Mouse (Mus musculus): ENCODE results near the gene Rbfox3. TPM values are rescaled to one million over a fixed set of nuclear protein-coding genes. Genes with fewer than 3 reads are reported as not detected.

The Rbfox3 gene
- polyA plus RNA-seq, 1 experiment from 2014 or later, result not detected

DNA sequence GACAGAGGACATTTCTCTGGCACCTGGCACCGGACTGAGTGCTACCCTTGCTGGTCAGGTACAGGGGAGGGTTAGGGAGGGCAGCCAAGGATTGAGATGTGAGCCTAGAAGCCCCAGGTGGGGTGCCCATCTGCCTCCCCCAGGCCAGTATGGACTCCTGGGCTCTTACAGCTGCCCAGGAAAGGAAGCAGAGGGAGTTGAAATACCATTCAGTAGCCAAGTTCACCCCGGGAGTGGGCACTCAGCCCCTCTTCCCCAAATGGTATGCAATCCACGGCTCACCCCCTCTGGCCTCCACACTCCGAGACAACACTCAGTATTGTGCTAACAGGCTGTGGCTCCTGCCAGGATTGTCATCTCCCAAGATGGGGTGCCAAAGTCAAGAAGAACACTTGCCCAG lies 74.5 kb downstream of the Rbfox3 start:
- Histone ChIP-seq H3K4me3 (ENCODE audit: inconsistent target) (no peak overlapping the region), H3K27ac (no peak overlapping the region), H3K36me3 (ENCODE audit: inconsistent target) (no peaks in the 10 kb centered on the region), H3K79me2 (ENCODE audit: inconsistent target) (no peaks in the 10 kb centered on the region)
- WGBS (ENCODE audit: missing documents), result 86% methylated on average over 4 of the region's 4 CpGs

DNA sequence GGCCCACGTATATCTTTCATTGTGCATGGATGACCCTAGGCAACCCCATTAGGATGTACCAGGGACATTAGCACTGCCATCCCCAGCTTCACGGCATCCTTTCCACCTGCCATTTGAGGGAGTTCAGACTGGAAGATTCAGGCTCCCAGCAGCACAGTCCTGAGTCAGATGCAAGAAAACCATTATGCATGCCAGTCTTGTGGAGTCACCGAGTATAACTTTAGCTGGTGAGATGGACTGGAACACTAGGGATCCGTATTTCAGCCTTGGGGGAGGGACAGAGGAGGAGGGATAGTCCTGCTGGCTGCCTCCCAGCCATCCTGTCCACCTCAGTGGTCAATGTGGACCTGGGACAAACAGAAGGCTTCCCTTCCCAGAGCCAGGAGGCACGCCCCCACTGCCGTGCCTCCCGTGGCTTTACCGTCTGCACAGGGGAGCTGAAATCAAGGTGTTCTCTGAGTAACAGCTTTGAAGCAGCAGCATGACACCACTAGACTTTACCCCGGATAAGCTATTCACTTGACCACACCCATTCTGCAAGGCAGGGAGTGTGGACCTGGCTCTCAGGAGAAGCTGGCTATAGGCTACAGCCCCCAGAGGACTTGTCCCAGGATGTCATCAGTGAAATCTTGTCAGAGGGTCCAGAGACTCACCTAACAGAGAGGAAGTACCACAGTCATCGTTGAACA lies 78.5 kb downstream of the Rbfox3 start:
- 82% methylated on average over 10 of the region's 10 CpGs for WGBS (ENCODE audit: missing documents)
- no peak overlapping the region for H3K27ac ChIP-seq
- no peaks in the 10 kb centered on the region for H3K36me3 ChIP-seq (ENCODE audit: inconsistent target)
- no peaks in the 10 kb centered on the region for H3K79me2 ChIP-seq (ENCODE audit: inconsistent target)
- H3K4me3 ChIP-seq (ENCODE audit: inconsistent target), result no peak overlapping the region

DNA sequence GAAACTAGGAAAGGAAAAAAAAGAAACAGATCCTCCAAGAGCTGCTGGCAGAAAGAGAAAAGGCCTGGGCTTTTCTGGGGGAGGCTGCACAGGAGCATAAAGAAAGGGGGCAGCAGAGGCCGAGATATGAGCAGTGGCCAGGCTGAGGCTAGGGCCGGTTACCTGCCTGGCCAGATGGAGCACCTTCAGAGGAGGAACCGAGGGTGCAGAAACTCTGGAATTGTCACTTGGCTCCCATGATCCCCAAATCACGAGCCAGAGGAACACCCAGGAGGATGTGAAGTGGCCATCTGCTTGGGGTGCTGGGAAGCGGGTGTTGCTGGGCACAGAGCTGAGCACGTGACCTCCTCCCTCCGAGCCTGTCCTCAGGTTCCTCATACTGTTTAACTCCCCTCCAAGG lies 79.7 kb downstream of the Rbfox3 start:
- Histone ChIP-seq H3K79me2 (ENCODE audit: inconsistent target) (no peaks in the 10 kb centered on the region), H3K36me3 (ENCODE audit: inconsistent target) (no peaks in the 10 kb centered on the region), H3K4me3 (ENCODE audit: inconsistent target) (no peak overlapping the region), H3K27ac (no peak overlapping the region)
- WGBS (ENCODE audit: missing documents), result 52% methylated on average over 7 of the region's 7 CpGs

DNA sequence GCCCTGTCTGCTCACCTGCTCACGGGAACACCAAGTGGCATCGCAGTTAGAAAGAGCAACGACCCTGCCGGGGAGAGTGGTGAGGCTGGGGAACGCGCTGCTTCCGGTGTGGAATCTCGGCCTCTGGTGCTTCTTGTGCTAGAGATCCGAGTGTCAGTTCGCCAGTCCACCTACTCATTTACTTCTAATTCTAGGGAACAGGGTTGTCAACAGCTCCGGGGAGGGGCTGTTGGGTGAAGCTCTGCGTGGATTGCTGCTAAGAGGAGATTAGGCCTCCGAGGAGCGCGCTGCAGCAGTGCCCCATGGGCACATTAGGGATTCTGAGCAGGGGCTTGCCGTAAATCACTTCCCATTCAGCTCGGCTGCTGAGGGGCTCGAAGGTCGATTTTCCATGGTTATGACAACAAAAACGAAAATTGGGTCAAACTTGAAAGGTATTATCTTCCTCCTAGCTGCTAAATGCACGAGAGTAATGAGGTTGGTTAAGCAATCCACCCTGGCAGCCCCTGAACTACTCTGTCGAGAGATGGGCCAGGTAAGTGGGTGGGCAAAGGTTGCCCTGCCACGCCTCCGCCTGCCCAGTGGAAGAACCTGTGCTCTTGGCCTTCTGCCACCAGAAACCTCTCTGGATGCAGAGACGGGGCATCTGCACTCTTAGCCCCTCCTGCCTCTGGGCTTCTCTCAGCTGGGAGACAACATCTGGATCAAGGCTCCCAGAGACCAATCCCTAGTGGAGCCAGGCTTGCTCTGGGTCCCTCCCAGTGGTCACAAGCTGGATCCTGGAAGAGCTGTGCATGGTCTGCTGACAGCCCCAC lies 85.9 kb downstream of the Rbfox3 start:
- 75% methylated on average over 25 of the region's 25 CpGs for WGBS (ENCODE audit: missing documents)
- no peaks in the 10 kb centered on the region for H3K36me3 ChIP-seq (ENCODE audit: inconsistent target)
- H3K4me3 ChIP-seq (ENCODE audit: inconsistent target), result no peak overlapping the region
- H3K79me2 ChIP-seq (ENCODE audit: inconsistent target), result no peaks in the 10 kb centered on the region
- no peak overlapping the region for H3K27ac ChIP-seq

DNA sequence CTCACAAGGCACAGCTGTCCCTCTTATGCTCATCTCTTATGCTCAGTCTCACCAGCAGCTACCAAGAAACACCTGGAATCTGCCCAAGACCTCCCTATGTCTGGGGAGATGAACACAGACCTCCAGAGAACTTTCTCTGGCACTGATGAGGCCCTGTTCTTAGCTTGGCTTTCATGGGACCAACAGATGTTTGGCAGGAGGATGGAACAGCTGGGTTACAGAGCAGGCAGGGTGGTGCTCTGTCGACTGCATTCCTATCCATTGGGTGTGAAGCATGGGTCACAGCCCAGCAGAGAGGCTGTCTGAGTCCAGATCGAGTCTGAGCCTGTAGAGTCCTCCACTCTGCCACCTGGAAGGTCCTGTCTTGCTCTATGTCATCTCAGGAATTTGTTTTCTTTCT lies 90.0 kb downstream of the Rbfox3 start:
- Histone ChIP-seq H3K36me3 (ENCODE audit: inconsistent target) (no peaks in the 10 kb centered on the region), H3K4me3 (ENCODE audit: inconsistent target) (no peak overlapping the region), H3K79me2 (ENCODE audit: inconsistent target) (no peaks in the 10 kb centered on the region), H3K27ac (no peak overlapping the region)
- 57% methylated on average over 2 of the region's 2 CpGs for WGBS (ENCODE audit: missing documents)

DNA sequence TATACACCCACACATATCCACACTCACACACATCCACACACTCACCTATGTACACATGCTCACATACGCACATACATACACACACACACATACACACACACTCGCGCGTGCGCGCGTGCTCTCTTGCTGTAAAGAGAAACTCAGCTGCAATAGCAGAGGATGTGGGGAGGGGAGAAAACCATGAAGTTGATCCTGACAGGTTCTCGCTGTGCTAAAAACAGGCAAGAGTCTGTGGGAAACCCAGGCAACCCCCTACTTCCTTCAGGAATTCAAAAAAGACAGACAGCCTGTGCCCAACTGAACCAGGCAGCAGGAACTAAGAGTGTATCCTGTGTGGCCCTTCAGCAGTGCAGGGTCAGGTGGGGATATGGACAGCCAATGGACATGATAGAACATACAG lies 92.9 kb downstream of the Rbfox3 start:
- Histone ChIP-seq H3K4me3 (ENCODE audit: inconsistent target) (no peak overlapping the region), H3K79me2 (ENCODE audit: inconsistent target) (no peaks in the 10 kb centered on the region), H3K27ac (no peak overlapping the region), H3K36me3 (ENCODE audit: inconsistent target) (no peaks in the 10 kb centered on the region)
- WGBS (ENCODE audit: missing documents), result 92% methylated on average over 8 of the region's 8 CpGs

DNA sequence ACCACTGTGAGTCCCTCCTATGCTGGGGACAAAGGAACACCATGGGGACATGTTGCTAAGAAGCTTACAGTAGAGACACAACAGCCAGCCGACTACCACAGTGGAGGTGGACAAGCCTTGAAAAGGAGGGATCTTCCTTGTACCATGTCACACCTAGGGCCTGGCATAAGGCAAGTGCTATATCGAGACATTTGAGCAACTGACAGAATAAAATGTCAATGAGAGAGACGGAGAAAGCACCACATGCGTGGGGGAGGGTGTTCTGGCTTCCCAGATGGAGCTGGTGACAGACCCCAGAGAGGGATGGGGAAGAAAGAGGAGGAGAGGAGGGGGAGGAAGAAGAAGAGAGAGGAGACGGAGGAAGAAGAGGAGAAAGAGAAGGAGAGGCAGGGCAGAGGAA lies 96.3 kb downstream of the Rbfox3 start:
- no peak overlapping the region for H3K4me3 ChIP-seq (ENCODE audit: inconsistent target)
- H3K79me2 ChIP-seq (ENCODE audit: inconsistent target), result no peaks in the 10 kb centered on the region
- 81% methylated on average over 5 of the region's 5 CpGs for WGBS (ENCODE audit: missing documents)
- no peaks in the 10 kb centered on the region for H3K36me3 ChIP-seq (ENCODE audit: inconsistent target)
- H3K27ac ChIP-seq, result no peak overlapping the region

DNA sequence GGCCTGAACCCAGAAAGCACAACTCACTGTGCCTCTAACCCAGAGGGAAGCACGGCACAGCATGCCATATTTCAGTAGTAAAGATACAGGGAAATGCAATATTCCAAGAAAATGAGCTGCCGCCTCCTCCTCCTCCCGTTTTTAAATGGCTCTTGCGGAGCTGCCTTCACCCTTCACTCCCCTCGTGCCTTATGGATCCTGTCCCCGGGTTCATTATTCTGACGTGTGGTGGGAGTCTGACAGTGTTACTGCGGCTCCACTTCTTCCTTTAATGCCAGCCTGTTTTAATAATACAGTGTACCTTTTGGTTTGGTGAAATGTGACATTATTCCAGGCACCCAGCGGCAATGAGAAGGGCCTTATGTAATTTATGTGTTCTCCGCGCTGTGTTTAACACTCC lies 97.5 kb downstream of the Rbfox3 start:
- Histone ChIP-seq H3K4me3 (ENCODE audit: inconsistent target) (no peak overlapping the region), H3K79me2 (ENCODE audit: inconsistent target) (no peaks in the 10 kb centered on the region), H3K27ac (no peak overlapping the region), H3K36me3 (ENCODE audit: inconsistent target) (no peaks in the 10 kb centered on the region)
- WGBS (ENCODE audit: missing documents), result 82% methylated on average over 11 of the region's 11 CpGs

DNA sequence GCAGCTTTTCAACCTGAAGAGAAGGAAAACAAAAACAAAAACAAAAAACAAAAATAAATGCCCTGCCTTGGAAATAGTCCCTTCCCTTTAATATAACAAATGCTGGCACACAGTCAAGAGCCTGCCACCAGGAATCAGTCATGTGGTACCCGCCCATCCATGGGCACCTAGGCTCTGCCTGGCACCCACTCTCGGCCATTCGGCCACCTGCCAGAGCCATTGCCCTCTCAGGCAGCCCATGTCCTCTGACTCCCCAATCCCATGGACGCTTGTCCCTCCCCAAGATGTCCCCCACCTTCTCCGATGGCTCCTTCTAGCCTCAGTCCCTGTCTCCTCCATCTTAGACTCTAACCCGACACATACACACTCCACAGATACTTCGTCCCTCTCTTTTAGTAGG lies 100.0 kb downstream of the Rbfox3 start:
- 91% methylated on average over 7 of the region's 7 CpGs for WGBS (ENCODE audit: missing documents)
- Histone ChIP-seq H3K27ac (no peak overlapping the region), H3K4me3 (ENCODE audit: inconsistent target) (no peak overlapping the region), H3K79me2 (ENCODE audit: inconsistent target) (no peaks in the 10 kb centered on the region), H3K36me3 (ENCODE audit: inconsistent target) (no peaks in the 10 kb centered on the region)

DNA sequence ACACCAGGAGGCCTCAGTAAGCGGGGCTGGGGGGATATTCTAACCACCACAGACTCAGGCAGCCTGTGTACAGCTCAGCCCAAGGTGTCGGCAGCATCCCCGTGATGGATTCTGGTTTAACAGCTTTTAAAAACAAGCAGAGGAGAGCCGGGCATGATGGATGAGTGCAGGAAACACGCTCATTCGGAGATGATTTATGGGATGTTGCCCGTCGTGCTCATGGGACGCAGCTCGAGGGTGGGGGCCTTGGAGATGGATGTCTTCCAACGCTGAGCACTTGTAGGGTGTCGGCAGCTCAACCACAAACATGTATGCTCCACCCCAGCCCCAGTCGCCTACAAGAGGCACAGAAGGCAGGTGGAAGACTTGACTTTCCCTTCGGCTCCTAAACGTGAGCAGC lies 103.9 kb downstream of the Rbfox3 start:
- no peak overlapping the region for H3K4me3 ChIP-seq (ENCODE audit: inconsistent target)
- no peaks in the 10 kb centered on the region for H3K36me3 ChIP-seq (ENCODE audit: inconsistent target)
- 51% methylated on average over 13 of the region's 15 CpGs for WGBS (ENCODE audit: missing documents)
- H3K79me2 ChIP-seq (ENCODE audit: inconsistent target), result no peaks in the 10 kb centered on the region
- H3K27ac ChIP-seq, result no peak overlapping the region

DNA sequence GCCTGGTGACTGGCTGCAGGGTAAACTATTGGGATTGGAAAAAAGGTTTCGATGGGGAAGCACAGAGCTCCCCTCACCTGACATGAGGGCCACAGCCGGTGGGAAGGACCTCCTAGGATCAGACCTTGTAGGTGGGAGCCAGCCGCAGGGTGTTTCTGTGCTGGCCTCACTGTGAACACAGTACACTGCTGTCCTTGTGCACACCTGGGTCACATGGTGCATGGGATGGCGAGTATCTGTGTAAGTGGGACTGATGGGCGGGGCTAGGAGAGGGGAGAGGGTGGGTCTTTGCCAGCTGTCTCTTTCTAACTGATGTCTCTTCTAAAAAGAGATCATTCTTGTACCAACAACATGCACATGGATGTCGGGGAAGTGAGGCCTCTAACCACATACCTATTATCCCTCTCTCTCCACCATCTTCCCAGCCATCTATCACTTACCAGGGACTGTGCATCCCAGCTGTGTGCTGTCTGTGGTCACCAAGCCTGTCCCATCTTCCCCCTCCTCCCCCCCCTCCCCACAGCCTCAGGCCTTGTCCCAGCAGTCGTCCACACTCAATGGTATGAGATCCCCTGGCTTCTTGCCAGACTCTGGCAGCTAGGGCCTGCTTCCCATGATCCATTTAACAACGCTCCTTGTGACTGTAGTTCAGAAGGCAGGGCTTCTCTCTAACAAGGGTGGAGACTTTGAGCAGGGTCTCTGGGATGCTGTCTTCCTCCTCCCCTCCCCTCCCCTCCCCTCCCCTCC lies 116.4 kb downstream of the Rbfox3 start:
- WGBS (ENCODE audit: missing documents), result 76% methylated on average over 8 of the region's 8 CpGs
- no peaks in the 10 kb centered on the region for H3K79me2 ChIP-seq (ENCODE audit: inconsistent target)
- no peaks in the 10 kb centered on the region for H3K36me3 ChIP-seq (ENCODE audit: inconsistent target)
- no peak overlapping the region for H3K4me3 ChIP-seq (ENCODE audit: inconsistent target)
- no peak overlapping the region for H3K27ac ChIP-seq

DNA sequence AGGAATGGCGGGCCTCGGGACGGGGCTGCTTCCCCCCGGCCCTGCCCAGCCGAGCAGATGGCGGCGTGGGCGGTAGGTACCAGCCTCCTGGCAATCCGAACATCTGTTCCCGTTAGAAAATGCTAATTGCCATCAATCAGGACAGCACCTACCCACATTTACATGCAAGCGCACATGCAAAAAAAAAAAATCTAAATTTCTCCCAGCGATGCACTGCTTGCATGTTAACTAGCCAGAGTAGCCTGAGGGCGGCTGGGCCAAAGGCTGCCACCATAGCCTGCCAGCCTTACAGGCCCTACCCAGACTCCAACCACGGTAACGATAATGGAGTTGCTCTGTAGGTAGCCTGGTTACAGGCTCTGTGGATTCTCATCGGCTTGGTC lies 117.8 kb downstream of the Rbfox3 start:
- 85% methylated on average over 15 of the region's 16 CpGs for WGBS (ENCODE audit: missing documents)
- Histone ChIP-seq H3K36me3 (ENCODE audit: inconsistent target) (no peaks in the 10 kb centered on the region), H3K4me3 (ENCODE audit: inconsistent target) (no peak overlapping the region), H3K27ac (no peak overlapping the region), H3K79me2 (ENCODE audit: inconsistent target) (no peaks in the 10 kb centered on the region)

DNA sequence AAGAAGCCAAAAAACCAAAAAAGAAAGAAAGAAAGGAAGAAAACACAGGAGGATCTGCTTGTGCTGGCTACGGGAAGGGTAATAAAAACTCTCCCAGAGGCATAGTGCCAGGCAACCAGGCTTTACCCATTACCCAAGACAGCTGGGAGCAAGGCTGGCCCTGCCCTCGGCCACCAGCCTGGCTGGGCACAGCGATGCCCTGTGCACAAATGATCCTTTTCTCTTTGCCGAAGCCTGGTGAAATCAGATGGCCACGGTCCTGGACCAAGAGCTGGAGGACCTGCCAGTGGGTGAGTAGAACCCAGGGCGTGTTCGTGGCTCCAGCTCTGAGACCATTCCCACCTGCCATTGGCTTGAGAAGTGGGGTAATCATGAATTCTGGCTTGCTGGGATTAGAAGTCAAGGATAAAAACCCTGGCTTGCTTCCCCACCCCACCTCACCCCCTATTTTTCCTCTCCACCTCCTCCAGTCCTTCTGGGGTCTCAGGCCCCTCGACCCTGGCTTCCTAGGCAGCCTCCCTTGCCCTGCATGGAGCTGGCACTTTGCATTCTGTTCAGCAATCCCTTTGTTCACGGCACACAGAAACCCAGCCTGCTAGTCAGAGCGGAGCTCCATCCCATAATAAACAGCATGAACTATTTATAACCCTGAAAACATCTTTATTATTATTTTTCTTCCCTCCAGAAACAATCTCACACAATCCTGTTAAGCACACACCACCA lies 118.3 kb downstream of the Rbfox3 start:
- no peak overlapping the region for H3K27ac ChIP-seq
- no peaks in the 10 kb centered on the region for H3K36me3 ChIP-seq (ENCODE audit: inconsistent target)
- WGBS (ENCODE audit: missing documents), result 72% methylated on average over 10 of the region's 10 CpGs
- no peaks in the 10 kb centered on the region for H3K79me2 ChIP-seq (ENCODE audit: inconsistent target)
- no peak overlapping the region for H3K4me3 ChIP-seq (ENCODE audit: inconsistent target)

DNA sequence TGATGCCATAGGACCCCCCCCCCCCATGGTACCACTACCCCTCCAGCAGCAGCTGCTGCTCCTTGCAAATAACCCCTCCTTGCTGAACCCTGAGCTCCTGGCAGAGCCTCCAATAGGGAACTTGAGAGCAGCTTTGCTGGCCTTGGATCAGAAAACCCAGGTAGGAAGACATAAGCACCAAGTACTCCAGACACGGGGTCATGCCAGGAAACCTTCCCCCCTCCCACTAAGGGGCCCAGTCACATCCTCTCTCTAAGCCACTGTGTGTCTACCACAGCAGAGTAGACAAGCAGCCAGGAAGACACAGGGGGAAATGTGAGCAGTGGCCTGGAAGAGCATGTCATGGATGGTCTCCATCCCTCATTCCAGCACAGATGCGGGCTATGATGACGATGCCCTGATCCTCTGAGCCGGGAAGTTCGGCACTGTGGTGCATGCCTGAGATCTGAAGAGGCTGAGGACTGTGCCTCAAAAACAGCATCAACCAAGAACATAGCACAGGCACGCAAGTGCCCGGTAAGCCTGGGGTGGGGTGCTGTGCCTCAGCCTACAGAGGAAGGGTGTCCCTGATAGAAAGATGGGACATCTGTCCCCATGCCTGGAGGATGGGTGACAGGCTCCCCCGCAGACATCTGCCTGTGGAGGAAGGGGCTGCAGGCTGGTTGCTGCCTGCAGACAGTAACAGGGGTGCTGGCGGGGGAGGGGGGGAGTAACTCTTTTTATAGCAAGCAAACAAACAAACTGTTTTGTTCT lies 119.1 kb downstream of the Rbfox3 start:
- H3K4me3 ChIP-seq (ENCODE audit: inconsistent target), result no peak overlapping the region
- 74% methylated on average over 9 of the region's 9 CpGs for WGBS (ENCODE audit: missing documents)
- H3K36me3 ChIP-seq (ENCODE audit: inconsistent target), result no peaks in the 10 kb centered on the region
- no peak overlapping the region for H3K27ac ChIP-seq
- no peaks in the 10 kb centered on the region for H3K79me2 ChIP-seq (ENCODE audit: inconsistent target)
